Comparison of ENCODE assay signal across 8 mouse cellular contexts in genomic region chr1:132741175-132741997, GRCm38 (mm10). TPM values are rescaled to one million over a fixed set of nuclear protein-coding genes. Genes with fewer than 3 reads are reported as not detected.
DNase-seq lines count a peak whose midpoint lies in the region; ATAC-seq and TF ChIP-seq lines count a peak whose summit lies in the region.

Gene Nfasc (minus strand): TSS chr1:132741797.

- H3K27ac ChIP-seq in ES-Bruce4 (ENCODE audit: insufficient read depth, low read length) = no peak within 1 kb of the TSS
- peak within 1 kb of the TSS; percentile 87 for H3K27ac ChIP-seq in forebrain, embryonic 12.5 days
- H3K27ac ChIP-seq in heart, embryonic 16.5 days (ENCODE audit: low read length) = no peak within 1 kb of the TSS
- H3K27ac ChIP-seq in liver, embryonic 11.5 days (ENCODE audit: low read depth, low read length) = no peak within 1 kb of the TSS

- TF ChIP-seq POLR2A in ES-Bruce4 (IDR thresholded peaks at IDR 0.05; ENCODE audit: insufficient read depth, low read length) = no peak

- H3K36me3 ChIP-seq in ES-Bruce4 (ENCODE audit: control insufficient read depth, insufficient read depth, low read length, poor library complexity, severe bottlenecking) = no peaks in the 10 kb centered on the region
- H3K36me3 ChIP-seq in forebrain, embryonic 12.5 days (replicated peaks) = no peaks in the 10 kb centered on the region
- H3K36me3 ChIP-seq in heart, embryonic 16.5 days (ENCODE audit: control insufficient read depth, insufficient read depth) = no peaks in the 10 kb centered on the region
- H3K36me3 ChIP-seq in liver, embryonic 11.5 days (ENCODE audit: control insufficient read depth, insufficient read depth, low read length) = no peaks in the 10 kb centered on the region

- ATAC-seq in cerebellum, adult (ENCODE audit: insufficient number of reproducible peaks, low FRiP score, low TSS enrichment) = peak; percentile 81
- peak; percentile 85 for ATAC-seq in forebrain, embryonic 12.5 days (ENCODE audit: low FRiP score)
- ATAC-seq in heart, embryonic 16.5 days (replicated peaks; ENCODE audit: extremely low read depth, insufficient read depth, low FRiP score) = 0 out of 2 replicates have a peak, but pooled peaks have one; percentile 19
- ATAC-seq in liver, embryonic 11.5 days (replicated peaks; ENCODE audit: low FRiP score) = no peak

- TF ChIP-seq EP300 in ES-Bruce4 (IDR thresholded peaks at IDR 0.05; ENCODE audit: insufficient read depth, low read depth, low read length) = no peak

- WGBS in forebrain, embryonic 12.5 days = 2% methylated on average over 50 of the region's 51 CpGs
- 5% methylated on average over 51 of the region's 51 CpGs for WGBS in heart, embryonic 16.5 days
- 5% methylated on average over 51 of the region's 51 CpGs for WGBS in liver, embryonic 11.5 days

- H3K9me3 ChIP-seq in ES-Bruce4 (replicated peaks; ENCODE audit: control insufficient read depth, insufficient read depth, low read length, poor library complexity, severe bottlenecking) = no peaks in the 10 kb centered on the region
- H3K9me3 ChIP-seq in forebrain, embryonic 12.5 days = no peaks in the 10 kb centered on the region
- no peaks in the 10 kb centered on the region for H3K9me3 ChIP-seq in heart, embryonic 16.5 days (replicated peaks; ENCODE audit: control insufficient read depth, low read length)
- H3K9me3 ChIP-seq in liver, embryonic 11.5 days (ENCODE audit: control insufficient read depth, low read length) = no peaks in the 10 kb centered on the region

- no peaks in the 10 kb centered on the region for H3K4me1 ChIP-seq in ES-Bruce4 (ENCODE audit: control insufficient read depth, insufficient read depth, low read length)
- H3K4me1 ChIP-seq in forebrain, embryonic 12.5 days = peaks cover 52% of the 10 kb centered on the region
- H3K4me1 ChIP-seq in heart, embryonic 16.5 days (ENCODE audit: control insufficient read depth, insufficient read depth, low read length) = peaks cover 7% of the 10 kb centered on the region; the same call in 1 of the 2 replicates
- H3K4me1 ChIP-seq in liver, embryonic 11.5 days (replicated peaks; ENCODE audit: control insufficient read depth, insufficient read depth, low read length) = peaks cover 5% of the 10 kb centered on the region; the same call in 1 of the 2 replicates

- peak within 1 kb of the TSS; percentile 14 for H3K9ac ChIP-seq in ES-Bruce4 (ENCODE audit: low read depth, poor library complexity, severe bottlenecking)
- H3K9ac ChIP-seq in forebrain, embryonic 12.5 days = peak within 1 kb of the TSS; percentile 78
- H3K9ac ChIP-seq in heart, embryonic 16.5 days (ENCODE audit: low read length) = peak within 1 kb of the TSS; percentile 0; the same call in 1 of the 2 replicates
- H3K9ac ChIP-seq in liver, embryonic 11.5 days (ENCODE audit: low read depth, low read length) = no peak within 1 kb of the TSS

- H3K4me3 ChIP-seq in ES-Bruce4 (ENCODE audit: low read depth, low read length) = peak within 1 kb of the TSS; percentile 62
- peak within 1 kb of the TSS; percentile 64 for H3K4me3 ChIP-seq in forebrain, embryonic 12.5 days (replicated peaks)
- peak within 1 kb of the TSS; percentile 36 for H3K4me3 ChIP-seq in heart, embryonic 16.5 days (ENCODE audit: low read length)
- H3K4me3 ChIP-seq in liver, embryonic 11.5 days (ENCODE audit: low read depth, low read length) = peak within 1 kb of the TSS; percentile 31

- no peaks in the 10 kb centered on the region for H3K27me3 ChIP-seq in ES-Bruce4 (ENCODE audit: control insufficient read depth, insufficient read depth, low read length, poor library complexity, severe bottlenecking)
- peaks cover 47% of the 10 kb centered on the region for H3K27me3 ChIP-seq in forebrain, embryonic 12.5 days
- H3K27me3 ChIP-seq in heart, embryonic 16.5 days (ENCODE audit: control insufficient read depth, insufficient read depth, low read length) = peaks cover 56% of the 10 kb centered on the region
- peaks cover 60% of the 10 kb centered on the region for H3K27me3 ChIP-seq in liver, embryonic 11.5 days (replicated peaks; ENCODE audit: control insufficient read depth, insufficient read depth, low read length)

- peak within 1 kb of the TSS; percentile 75 for H3K4me2 ChIP-seq in forebrain, embryonic 12.5 days
- H3K4me2 ChIP-seq in heart, embryonic 16.5 days (ENCODE audit: low read depth, low read length) = peak within 1 kb of the TSS; percentile 58
- peak within 1 kb of the TSS; percentile 49 for H3K4me2 ChIP-seq in liver, embryonic 11.5 days

- TF ChIP-seq CTCF in ES-Bruce4 (IDR thresholded peaks at IDR 0.05; ENCODE audit: low read depth, low read length) = no peak

- peak; percentile 75 to 81 for DNase-seq in kidney, postnatal 4 days
- DNase-seq in liver, embryonic 11.5 days (ENCODE audit: low spot score) = peak; percentile 56
- peak; percentile 8 for DNase-seq in ovary, postnatal 10 days (ENCODE audit: low spot score)
- DNase-seq in urinary bladder, postnatal 14 days (ENCODE audit: low spot score) = peak; percentile 52

RNA-seq across cellular contexts. Expression of gene Nfasc, which starts in this region (rescaled TPM):
- polyA plus RNA-seq in ES-Bruce4 (2011; ENCODE audit: insufficient read depth, insufficient read length, low read depth, missing spikeins) = 10.8 and 11.0 TPM in 2 replicates
- polyA plus RNA-seq in forebrain, embryonic 12.5 days (2016; fragmentation: Nextera tagmentation; extraction: Ambion mirVana) = 31.9 and 35.5 TPM in 2 replicates
- polyA plus RNA-seq in heart, embryonic 16.5 days (2015; fragmentation: Nextera tagmentation; extraction: Ambion mirVana) = 0.32 and 0.38 TPM in 2 replicates
- 0.14 and 0.36 TPM in 2 replicates for polyA plus RNA-seq in liver, embryonic 11.5 days (2014; fragmentation: Nextera tagmentation; extraction: Ambion mirVana)

Comparison
In these comparisons a context has a peak if more than half of its experiments do, and no peak if none do; other contexts are left out.
1. Peak in ATAC-seq, H3K4me3 ChIP-seq, H3K9ac ChIP-seq and H3K4me2 ChIP-seq in heart, embryonic 16.5 days; RNA of the gene not detected or under 1 TPM.
2. Peak in DNase-seq, H3K4me3 ChIP-seq and H3K4me2 ChIP-seq in liver, embryonic 11.5 days; RNA of the gene not detected or under 1 TPM.
3. DNase-seq: peak in every context shown above with its lines; median percentile 78 in kidney, postnatal 4 days; 56 in liver, embryonic 11.5 days; 52 in urinary bladder, postnatal 14 days; 8 in ovary, postnatal 10 days.